Mouse (Mus musculus) gastrocnemius, adult 2 months (tissue): ENCODE data around the gene Cabp2. TPM values are rescaled to one million over a fixed set of nuclear protein-coding genes. Genes with fewer than 3 reads are reported as not detected.

Source experiments
- DNase-seq: peaks from one replicate; pipeline ENCODE4 v3.0.0; 2022
- H3K27ac ChIP-seq: fragments of 200-600 bp; 2 replicates; pipeline ENCODE4 v1.8.1; 2022; ENCODE audit warnings: mild to moderate bottlenecking
- H3K4me3 ChIP-seq: fragments of 200-600 bp; 2 replicates; pipeline ENCODE4 v1.8.1; 2022; ENCODE audit warnings: mild to moderate bottlenecking, moderate library complexity
- CTCF ChIP-seq: fragments of 200-600 bp; IDR thresholded peaks from 2 replicates; pipeline ENCODE4 v1.8.1; 2022; ENCODE audit warnings: antibody characterized with exemption, mild to moderate bottlenecking, moderate library complexity
- intact Hi-C: fragments of 180-260 bp; cut with DNase I; formaldehyde crosslinking; loops from one replicate; pipeline ENCODE4 v1.15.1; 2025
- total RNA-seq, 2 experiments: library from RNA; stranded (reverse); gene quantifications; 2 replicates each; pipeline ENCODE4 v1.2.3; 2021

Gene Cabp2
- total RNA-seq, 2 experiments from 2014 or later, result not detected

GRCm38 (mm10) chr19:4101466-4101865 lies 20.1 kb downstream of the Cabp2 start:
- no peak overlapping the region for H3K27ac ChIP-seq
- no peak overlapping the region for H3K4me3 ChIP-seq
- TF ChIP-seq CTCF, result no peak
- DNase-seq, result peak; percentile 6
- intact Hi-C loops, result no loop called here

DNA sequence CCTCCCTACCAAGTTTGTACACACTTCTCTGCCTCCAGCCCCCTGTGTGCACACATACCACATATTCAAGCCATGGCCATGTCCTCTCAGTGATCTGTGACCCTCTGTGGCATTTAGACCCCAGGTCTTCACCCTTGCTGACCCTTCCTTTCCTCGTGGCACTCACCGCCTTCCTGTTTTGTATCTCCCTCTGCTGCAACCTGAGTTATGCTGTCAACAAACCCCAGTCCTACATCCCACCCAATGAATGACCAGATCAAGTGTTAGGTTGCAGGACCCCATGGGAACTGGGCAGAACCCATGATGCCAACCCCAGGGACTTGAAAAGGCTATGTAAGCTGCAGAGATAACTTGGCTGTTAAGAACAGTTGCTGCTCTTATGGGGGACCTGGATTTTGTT lies 20.7 kb downstream of the Cabp2 start:
- no peak for DNase-seq
- no peak for TF ChIP-seq CTCF
- Histone ChIP-seq H3K4me3 (no peak overlapping the region), H3K27ac (no peak overlapping the region)
- intact Hi-C loops, result no loop called here

DNA sequence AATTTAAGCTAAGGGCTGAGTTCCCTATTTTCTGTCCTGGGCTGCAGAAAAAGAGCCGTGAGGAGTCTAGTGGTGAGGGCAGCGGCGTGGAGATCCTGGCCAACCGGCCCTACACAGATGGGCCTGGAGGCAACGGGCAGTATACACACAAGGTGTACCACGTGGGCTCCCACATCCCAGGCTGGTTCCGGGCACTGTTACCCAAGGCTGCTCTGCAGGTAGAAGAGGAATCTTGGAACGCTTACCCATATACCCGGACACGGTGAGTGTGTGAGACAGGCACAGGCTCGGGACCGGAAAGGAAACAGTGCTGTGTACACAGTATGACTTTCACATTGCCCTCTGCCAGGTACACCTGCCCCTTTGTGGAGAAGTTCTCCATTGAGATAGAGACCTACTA lies 21.2 kb downstream of the Cabp2 start:
- intact Hi-C loops, result no loop called here
- Histone ChIP-seq H3K27ac (no peak overlapping the region), H3K4me3 (no peak overlapping the region)
- no peak for DNase-seq
- no peak for TF ChIP-seq CTCF

DNA sequence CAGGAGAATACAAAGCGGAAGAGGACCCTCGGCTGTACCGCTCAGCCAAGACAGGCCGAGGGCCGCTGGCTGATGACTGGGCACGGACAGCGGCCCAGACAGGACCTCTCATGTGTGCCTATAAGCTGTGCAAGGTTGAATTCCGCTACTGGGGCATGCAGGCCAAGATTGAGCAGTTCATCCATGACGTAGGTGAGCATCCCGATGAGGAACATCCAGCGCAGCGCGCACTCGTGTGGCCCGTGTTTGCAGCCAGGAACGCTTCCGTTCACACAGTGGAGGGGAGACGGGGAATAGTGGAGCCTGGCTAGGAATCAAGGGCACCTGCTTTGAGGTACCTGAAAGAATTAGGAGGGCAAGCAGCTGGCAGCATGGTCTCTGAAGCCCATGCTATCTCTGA lies 21.9 kb downstream of the Cabp2 start:
- H3K4me3 ChIP-seq, result no peak overlapping the region
- no peak overlapping the region for H3K27ac ChIP-seq
- intact Hi-C loops, result no loop called here
- no peak for TF ChIP-seq CTCF
- no peak for DNase-seq

DNA sequence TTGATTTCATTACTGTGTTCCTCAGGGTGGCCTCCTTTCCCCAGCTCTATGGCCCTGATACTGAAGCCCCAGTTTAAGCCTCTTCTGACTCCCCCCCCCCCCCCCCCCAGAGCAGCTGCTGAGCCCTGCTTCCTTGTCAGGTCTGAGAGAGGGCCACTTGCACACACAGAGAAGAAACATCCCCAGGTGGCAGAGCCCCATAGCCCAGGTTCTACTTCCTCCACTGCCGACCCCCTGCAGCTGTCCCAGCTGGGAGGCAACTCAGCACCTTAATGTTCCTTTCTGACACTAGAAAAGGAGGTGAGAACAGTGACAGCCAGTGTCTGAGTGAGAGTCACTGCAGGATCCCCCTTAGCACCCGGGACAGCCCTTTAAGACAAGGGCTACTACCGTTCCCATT lies 22.4 kb downstream of the Cabp2 start:
- DNase-seq, result no peak
- Histone ChIP-seq H3K27ac (no peak overlapping the region), H3K4me3 (no peak overlapping the region)
- TF ChIP-seq CTCF, result no peak
- intact Hi-C loops, result no loop called here

DNA sequence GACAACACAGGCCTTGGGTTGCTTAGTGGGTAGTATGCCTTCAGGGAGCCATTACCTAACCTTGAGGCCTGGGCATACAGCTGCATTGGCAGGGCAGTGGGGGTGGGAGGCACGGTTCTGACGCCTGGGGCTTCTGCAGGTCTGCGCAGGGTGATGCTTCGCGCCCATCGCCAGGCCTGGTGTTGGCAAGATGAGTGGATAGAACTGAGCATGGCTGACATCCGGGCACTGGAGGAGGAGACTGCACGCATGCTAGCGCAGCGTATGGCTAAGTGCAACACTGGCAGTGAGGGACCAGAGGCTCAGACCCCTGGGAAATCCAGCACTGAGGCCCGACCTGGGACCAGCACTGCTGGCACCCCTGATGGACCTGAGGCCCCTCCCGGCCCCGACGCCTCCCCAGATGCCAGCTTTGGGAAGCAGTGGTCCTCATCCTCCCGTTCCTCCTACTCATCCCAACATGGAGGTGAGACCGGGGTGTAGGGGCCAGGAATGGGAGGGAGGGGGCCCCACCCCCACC lies 23.4 kb downstream of the Cabp2 start:
- TF ChIP-seq CTCF, result no peak
- DNase-seq, result no peak
- Histone ChIP-seq H3K4me3 (no peak overlapping the region), H3K27ac (no peak overlapping the region)
- intact Hi-C loops, result no loop called here

DNA sequence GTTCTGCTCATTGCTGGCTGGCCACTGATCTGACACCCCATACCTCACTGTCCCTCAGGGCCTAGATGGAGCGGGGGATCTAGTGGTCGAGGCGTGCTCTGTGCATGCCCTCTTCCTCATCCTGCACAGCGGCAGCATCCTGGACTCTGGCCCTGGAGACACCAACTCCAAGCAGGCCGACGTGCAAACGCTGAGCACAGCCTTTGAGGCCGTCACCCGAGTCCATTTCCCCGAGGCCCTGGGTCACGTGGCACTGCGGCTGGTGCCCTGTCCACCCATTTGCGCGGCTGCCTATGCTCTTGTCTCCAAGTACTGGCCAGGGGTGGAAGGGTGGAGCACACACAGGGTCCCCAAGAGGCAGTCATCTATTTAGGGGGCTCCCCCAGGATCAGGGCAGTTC lies 25.3 kb downstream of the Cabp2 start:
- intact Hi-C loops, result no loop called here
- DNase-seq, result no peak
- Histone ChIP-seq H3K27ac (no peak overlapping the region), H3K4me3 (no peak overlapping the region)
- TF ChIP-seq CTCF, result no peak

GRCm38 (mm10) chr19:4108535-4108934 lies 27.2 kb downstream of the Cabp2 start:
- TF ChIP-seq CTCF, result no peak
- H3K27ac ChIP-seq, result no peak overlapping the region
- no peak overlapping the region for H3K4me3 ChIP-seq
- no peak for DNase-seq
- intact Hi-C loops, result no loop called here

DNA sequence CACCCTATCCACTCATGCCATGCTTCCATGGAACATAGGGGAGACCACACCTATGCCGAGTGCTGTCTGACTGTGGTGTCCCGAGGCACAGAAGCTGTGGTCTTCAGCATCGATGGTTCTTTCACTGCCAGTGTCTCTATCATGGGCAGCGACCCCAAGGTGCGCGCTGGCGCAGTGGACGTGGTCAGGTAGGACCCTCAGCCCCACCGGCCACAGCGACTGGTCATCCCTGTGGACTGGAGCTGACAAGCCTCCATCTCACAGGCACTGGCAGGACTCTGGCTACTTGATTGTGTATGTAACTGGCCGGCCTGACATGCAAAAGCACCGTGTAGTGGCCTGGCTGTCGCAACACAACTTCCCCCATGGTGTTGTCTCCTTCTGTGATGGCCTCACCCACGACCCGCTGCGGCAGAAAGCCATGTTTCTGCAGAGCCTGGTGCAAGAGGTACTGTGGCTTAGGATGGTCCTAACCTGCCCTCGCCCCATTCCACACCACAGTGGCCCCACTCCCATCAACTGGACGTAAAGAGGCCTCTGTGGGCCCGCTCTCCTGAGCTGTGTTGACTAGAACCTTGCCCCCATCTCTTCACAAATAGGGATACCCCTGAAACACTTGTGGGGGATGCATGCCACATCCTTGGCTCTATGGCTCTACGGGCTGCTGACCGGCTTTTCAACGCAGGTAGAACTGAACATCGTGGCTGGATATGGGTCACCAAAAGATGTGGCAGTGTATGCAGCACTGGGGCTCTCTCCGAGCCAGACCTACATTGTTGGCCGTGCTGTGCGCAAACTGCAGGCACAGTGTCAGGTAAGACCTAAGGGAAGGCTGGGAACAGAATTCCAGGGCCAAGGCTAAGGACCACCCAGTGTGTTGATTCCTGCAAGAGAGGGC lies 30.9 kb downstream of the Cabp2 start:
- no peak for DNase-seq
- intact Hi-C loops, result no loop called here
- Histone ChIP-seq H3K4me3 (no peak overlapping the region; the same call in 1 of the 2 replicates), H3K27ac (peak overlapping the region; percentile 80)
- TF ChIP-seq CTCF, result no peak

DNA sequence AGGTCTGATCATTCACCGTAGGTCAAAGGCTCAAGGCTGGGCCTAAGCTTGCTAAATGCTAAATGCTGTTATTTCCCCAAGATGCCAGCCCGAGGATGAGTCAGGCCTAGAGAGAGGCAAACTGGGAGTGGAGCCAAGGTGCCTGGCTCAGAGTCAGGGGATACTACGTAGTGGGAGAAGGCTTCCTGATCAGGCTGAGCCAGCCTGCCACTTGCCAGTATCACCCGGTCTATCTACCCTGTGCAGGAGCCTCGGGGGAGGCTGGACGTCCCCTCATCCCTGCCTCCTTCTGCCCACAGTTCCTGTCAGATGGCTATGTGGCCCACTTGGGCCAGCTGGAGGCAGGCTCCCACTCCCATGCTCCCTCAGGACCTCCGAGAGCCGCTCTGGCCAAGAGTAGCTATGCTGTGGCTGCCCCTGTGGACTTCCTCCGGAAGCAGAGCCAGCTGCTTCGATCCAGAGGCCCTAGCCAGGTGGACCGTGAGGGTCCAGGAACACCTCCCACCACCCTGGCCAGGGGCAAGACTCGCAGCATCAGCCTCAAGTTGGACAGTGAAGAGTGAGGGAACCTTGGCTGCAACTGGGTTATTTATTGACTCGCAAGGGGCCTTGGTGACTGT lies 31.9 kb downstream of the Cabp2 start:
- Histone ChIP-seq H3K4me3 (peak overlapping the region; percentile 43), H3K27ac (peak overlapping the region; percentile 80)
- TF ChIP-seq CTCF, result no peak
- intact Hi-C loops, result no loop called here
- DNase-seq, result peak; percentile 90

GRCm38 (mm10) chr19:4113806-4114230 lies 32.4 kb downstream of the Cabp2 start:
- H3K27ac ChIP-seq, result peak overlapping the region; percentile 80
- peak overlapping the region; percentile 43 for H3K4me3 ChIP-seq
- DNase-seq, result no peak
- intact Hi-C loops, result no loop called here
- no peak for TF ChIP-seq CTCF

GRCm38 (mm10) chr19:4114551-4114950 lies 33.2 kb downstream of the Cabp2 start:
- intact Hi-C loops, result no loop called here
- no peak for DNase-seq
- Histone ChIP-seq H3K27ac (peak overlapping the region; percentile 80; the same call in 1 of the 2 replicates), H3K4me3 (no peak overlapping the region)
- TF ChIP-seq CTCF, result no peak

GRCm38 (mm10) chr19:4115144-4115543 lies 33.8 kb downstream of the Cabp2 start:
- Histone ChIP-seq H3K27ac (no peak overlapping the region), H3K4me3 (no peak overlapping the region)
- TF ChIP-seq CTCF, result no peak
- intact Hi-C loops, result no loop called here
- DNase-seq, result no peak
